Mouse (Mus musculus) spleen, postnatal 36 days (tissue): Measurements from ENCODE around the gene Olfr288.
A peak's percentile ranks its signal among the peaks of the same experiment; 100 is the strongest.

Experiments used
- DNase-seq, 2 experiments: peaks; one replicate each; pipeline ENCODE4 v3.0.0; 2022; ENCODE audit warnings: low spot score in 2 of 2, mixed read lengths in 1 of 2

The Olfr288 gene

DNA sequence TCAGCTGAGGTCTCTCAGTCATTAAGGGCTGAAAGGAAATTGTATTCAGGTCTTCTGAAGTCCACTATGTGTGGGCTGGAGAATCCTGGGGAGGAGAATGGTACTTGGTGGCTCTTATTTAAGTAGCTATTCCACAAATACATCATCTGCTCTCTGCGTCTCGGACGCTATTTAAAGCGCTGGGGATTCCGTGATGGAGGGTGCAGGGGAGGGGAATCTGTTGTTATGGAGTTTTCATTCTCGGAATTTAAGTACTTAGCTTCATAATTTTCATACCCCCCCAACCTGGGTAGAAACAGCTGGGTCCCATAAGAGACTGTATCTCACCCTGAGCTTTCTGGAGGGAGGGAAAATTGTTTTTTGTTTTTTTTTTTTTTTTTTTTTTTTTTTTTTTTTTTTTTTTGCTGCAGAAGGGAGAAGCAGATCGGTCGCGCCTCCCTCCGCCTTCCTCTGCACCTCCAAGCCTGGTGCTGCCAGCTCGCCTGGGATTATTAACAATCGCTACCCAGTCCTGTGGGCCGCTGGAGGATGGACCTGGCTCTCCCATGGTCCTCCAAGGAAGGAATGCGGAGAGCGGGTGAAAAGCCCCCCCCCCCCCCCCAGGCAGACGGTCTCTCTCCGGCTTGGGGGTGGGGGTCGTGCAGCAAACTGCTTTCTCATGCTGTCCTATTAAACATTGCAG, 28.2 kb downstream of the Olfr288 start, which contains the start of gene Ccdc184:
TSS of gene Ccdc184 (plus strand) at position 196 of the 682 bp plus-strand sequence.
- no peak for DNase-seq

DNA sequence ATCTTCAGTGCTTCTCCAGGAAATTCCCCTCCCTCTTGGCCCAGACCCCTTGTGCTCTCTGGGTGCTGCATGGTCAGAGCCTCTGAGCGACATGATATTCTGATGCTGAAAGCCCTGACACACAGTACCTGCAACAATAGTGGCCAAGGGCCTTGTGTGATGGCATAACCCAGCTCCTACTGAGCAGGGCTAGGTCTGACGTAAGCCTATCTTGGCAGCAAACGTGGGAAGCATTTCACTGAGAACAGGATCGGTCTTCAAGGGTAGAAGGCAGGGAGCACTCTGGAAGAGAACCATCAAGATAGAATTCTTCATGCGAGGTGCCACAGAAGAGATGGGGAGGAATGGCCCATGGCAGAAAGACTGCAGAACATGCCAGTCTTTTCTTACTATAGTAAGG, 29.8 kb downstream of the Olfr288 start, which contains the start of gene Asb8:
TSS of gene Asb8 (minus strand) at position 101 of the 400 bp plus-strand sequence.
- DNase-seq, result no peak

DNA sequence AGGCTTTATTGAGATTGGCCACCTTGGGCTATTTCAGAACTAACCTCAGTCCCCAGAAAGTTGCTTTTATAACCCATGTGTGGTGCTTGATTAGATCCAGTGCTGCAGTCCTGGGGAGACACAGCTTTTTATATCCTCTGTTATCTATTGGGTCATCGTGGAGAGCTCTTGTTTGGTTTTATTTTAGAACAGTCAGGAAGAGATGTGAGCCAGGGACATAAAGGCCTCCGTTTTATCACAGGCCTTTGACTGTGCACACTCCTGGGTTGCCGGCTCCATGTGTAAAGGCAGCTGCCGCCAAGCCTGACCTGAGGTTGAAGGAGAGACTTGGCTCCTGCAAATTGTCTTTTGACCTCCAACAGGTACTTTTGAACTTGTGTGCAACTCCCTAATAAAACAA, 32.8 kb downstream of the Olfr288 start:
- DNase-seq, result no peak

DNA sequence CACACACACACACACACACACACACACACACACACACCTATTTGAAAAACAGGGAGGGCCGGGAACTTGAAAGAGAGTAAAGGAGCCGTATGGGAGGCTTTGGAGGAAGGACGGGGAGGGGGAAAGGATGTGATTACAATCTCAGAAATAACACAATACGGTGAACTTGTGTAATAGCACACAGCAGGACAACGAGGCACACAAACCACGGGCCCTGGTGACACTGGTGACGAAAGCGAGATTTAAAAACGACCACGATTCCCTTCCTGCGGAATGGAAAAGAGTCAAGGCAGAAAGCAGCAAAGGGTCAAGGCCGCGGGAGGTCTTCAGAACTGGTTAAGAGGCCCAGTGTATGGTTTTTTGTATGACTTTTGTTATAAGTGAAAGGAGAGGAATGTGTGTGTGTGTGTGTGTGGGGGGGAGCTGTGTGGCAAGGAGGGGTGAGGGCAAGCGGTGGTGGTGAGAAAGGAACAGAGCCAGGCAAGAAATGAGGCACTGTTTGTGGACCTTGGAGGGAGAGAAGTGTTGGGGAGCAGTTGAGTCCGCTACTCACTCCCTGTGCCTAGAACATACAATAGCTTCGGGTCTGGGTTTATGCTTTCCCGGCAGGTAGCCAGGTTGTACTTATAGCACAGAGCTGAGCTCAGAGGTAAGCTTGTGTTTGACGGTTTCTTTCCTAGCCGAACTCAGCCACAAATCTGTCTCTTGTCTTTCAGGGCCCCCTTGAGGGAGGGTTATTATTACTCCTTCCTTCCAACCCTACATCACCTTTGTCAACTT, 34.1 kb downstream of the Olfr288 start:
- DNase-seq, result no peak

DNA sequence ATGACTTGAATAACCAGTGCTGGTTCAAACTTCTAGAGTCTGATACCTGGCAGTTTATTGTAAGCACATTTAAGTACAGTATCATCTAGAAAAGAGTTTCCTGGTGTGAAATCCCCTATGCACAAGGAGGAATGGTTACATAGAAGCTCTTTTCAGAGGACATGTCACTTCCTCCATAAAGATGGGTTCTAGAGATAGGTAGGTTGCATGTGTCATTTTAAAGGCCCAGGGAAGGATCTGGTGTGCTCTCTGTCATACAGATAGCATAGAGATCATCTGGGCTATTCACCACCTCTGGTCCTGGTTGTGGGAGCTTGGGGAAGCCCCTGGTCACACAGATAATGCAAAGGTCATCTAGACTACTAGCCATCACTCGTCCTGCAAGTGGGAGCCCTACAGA, 38.1 kb downstream of the Olfr288 start:
- DNase-seq, result no peak

DNA sequence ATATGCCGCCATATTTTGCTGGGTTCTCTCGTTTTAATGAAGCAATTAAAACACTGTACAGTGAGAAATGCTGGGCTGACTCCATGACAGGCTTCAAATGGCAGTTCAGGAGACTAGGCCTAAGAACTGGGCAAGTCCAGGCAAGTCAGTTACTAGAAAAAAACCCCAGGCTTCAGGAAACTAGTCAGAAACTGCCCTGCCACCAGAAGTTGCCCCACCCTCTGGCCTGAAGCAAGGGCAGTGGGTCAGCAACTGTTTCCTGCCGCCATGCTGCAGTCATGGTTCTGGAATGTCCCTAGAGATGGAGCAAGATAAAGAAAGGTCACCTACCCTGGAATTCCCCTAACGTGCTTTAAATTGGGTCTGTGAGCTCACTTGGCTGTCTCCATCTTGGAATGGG, 39.4 kb downstream of the Olfr288 start:
- DNase-seq, result no peak

DNA sequence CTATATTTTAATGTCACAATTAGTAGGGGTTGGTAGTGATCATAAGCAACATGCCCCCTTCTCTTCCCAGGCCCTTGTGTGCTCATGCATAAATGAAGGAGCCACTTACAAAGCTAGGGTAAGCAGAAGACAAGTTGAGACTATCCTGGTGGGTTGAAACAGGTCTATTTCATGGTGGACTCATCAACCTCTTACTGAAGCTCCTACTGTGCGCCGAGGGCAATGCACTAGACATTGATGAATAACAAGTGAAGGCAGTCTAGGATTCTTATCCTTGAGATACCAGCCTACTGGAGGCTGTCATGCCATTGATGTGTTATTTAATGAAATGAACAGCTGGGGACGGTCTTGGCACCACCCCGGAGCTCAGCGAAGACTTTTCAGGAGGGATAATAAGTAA, 40.1 kb downstream of the Olfr288 start:
- no peak for DNase-seq

DNA sequence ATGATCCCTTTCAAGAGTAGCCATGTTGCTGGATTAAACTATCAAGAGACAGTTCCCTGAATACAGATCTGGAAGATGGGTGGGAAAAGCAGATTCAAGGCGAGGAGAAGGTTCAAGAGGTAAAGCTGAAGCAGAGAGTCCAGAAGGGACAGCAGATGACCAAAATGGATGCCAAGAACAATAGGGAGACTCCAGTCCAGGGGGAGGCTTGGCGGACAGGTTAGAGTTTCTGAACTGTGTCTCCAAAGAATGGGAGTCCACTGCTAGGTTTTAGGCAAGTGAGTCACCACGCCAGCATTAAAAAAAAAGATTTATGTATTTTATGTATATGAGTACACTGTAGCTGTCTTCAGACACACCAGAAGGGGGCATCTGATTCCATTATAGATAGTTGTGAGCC, 40.7 kb downstream of the Olfr288 start:
- no peak for DNase-seq

DNA sequence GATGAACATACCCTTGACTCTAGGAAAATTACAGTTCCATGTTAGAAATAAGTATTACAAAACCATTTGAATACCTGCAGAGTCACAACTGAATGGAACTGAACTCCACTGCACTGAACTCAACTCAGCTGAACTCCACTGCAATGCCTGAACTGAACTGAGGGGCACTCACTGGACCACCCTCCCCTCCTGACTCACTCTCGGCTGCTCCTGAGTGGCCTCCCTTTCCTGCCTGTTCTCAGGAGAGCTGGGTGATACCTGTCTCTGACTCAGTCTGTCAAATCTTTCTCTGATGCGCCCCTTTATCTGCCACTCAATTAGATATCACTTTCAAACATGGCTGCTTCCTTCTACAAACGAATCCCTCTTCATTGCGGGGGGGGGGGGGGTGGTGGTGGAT, 41.2 kb downstream of the Olfr288 start:
- no peak for DNase-seq

DNA sequence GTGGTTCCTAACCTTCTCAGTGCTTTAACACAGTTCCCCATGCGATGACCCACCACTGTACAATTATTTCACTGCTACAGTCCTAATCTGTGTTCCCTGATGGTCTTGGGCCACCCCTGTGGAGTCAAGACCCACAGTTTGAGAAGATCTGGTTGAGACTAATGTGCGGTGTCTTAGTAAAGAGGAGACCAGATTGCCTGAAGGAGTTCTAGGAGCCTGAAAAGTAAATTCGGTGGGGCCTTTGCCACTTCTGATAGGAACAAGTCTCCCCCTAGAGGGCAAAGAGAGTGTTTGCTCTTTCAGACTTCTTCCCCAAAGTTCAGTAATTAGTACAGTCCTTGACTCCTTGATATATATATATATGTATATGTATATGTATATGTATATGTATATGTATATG, 41.7 kb downstream of the Olfr288 start:
- peak; percentile 29 to 42 for DNase-seq

DNA sequence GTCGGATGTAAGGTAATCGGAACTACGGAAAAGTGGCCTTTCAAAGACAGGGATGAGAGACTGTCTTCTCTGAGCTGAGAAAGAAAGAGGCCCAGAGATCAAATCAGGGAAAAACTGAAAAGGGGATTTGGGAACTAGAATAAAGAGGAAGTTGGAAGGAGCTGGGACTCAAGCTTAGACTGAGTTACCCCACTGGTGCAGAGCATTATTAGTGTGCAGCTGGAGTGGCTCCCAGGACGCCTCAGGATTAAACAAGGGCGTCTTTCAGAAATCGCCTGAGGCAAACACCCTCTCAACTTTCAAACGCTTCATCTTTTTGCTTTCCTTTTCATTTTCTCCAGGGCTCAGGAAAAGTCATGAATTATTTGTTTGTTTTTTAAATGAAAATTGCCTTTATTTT, 42.4 kb downstream of the Olfr288 start:
- DNase-seq, result no peak

DNA sequence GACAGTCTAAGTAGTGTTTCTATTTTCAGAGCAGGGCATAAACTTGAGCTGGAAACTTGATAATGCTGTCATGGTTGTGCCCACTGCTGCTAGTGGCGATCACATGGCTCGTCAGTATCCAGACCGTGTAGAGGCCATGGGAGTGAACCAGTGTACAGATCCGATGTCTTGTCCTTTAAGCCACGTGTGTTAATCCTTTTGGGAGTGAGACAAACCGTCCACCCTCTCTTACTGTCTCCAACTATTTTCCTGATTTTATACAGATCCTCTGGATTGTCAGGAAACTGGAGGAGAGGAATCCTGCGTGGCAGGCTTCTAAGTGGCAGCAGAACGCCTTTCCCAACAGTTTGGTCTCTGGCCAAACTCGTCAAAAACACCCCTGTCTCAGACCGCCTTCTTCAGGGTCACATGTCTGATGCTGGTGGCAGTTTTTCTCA, 46.2 kb downstream of the Olfr288 start:
- no peak for DNase-seq

DNA sequence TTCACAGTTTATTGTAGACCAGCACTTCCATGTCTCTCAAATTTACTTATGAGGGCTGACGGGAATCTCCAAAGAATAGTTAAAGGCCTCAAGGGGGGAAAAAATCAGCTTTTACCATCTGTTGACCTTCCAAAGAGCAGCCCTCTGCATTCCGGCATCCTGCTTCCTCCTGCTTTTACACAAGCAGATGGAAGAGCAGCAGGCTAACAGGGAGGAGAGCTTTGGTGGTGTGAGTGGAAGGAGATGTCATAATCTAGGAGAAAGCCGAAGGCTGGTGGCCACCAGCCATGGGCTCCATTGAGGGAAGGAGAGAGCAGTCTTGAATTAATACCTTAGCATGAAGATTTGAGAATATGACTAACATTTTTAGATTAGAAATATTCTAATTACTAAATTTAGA, 47.0 kb downstream of the Olfr288 start:
- no peak for DNase-seq

DNA sequence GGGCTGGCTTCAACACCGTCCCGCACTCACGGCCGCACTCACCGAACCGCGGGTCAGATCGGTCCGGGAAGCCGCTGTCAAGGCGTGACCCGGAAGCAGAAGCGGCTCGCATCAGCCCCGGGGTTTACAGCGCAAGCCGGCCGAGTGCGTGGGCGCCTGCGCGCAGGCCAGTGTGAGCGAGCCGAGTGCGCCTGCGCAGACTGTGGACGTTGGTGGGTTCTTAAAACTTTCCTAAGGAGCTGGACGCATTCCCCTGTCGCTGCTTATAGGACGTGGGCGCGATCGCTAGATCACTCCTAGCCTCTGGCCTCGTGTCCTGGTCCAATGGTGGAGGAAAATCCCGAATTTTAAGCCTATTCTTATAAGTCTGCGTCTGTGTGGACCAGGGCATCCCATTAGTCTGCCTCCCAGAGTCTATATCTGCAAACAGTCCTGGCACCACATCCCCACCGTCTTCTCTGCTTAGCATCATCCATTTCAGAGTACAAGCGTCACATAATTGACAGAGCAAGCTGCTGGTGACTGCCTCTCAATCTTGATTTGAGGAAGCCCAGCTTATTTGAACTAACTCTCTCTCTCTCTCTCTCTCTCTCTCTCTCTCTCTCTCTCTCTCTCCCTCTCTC, 49.7 kb downstream of the Olfr288 start:
- peak; percentile 90 to 91 for DNase-seq

DNA sequence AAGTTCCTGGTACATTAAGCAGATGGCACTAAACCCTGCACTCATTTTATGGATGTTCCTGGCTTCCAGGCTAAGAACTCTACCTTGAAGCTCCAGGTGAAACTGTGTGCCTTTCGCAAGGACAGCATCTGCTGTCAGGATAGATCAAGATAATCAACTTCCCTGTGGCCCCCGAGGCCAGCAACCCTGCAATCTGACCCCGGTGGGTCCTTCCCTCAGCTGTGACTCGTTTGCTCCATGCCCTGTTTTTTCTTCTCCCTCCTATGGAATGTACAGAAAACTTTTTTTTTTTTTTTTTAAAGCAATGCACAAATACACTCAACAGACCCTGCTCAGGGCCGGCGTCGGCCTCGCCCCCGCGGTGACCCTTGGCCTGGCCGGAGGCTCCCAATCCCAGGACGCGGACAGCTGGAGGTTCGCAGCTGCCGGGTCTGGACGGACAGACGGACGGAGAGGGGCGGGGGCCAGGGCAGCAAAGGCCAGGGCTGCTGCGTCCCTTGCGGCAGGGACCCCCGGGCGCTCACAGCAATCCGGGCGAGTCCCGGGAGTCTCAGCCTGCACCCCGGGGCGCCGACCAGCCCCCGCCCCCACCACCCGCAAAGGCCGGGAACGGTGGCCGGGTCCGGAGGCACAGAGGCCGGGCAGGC, 50.4 kb downstream of the Olfr288 start:
- peak in 1 of 2 experiments; percentile 4 for DNase-seq

DNA sequence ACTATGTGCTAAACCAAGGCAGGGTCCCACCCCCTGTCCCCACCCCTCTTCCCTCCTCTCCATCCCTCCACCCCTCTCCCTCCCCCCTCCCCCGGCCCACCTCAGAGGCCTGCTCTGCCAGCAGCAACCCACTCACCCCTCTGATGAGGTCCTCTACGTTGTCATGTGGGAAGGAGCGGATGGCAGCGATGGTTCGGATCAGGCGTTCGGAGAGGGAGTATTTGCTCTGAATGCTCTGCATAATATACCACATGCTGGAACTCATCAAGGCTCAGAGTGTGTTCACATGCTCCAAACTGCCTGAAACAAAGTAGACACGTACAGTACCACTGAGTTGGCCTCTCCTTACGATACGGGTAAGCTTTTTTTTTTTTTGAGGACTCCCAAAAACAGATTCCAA, 52.8 kb downstream of the Olfr288 start:
- DNase-seq, result no peak

DNA sequence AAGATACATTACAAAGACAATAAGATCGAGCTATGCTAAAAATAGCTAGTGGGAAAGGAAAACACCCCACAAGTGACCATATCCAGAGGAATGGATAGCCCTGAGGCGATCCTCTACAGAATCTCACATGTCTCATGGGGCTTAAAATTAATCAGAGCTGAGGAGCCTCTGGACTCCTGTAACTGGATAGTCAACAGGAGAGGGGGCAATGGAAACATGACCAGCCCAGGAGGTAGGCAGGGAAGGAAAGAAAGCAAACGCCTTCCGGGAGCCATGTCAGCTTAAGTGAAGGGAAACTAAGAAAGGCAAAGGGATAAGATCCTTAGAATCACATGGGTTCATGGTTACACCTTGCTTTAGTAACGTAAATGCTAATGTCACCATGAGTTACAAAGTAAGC, 54.5 kb downstream of the Olfr288 start:
- no peak for DNase-seq

DNA sequence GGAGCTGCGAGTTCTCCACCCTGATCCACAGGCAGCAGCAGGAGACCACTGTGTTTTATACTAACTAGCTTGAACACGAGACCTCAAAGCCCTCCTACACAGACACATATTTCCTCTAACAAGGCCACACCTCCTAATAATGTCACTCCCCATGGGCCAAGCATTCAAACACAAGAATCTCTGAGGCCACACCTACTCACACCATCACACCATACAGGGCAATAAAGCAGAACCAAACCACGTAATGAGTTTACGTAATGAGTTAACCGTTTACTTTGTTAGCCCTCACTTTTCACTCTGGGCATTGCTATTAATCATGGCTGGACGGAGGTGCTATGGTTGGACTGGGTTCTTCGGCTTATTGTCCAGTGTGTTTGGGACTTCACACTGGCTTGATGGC, 55.6 kb downstream of the Olfr288 start:
- no peak for DNase-seq

DNA sequence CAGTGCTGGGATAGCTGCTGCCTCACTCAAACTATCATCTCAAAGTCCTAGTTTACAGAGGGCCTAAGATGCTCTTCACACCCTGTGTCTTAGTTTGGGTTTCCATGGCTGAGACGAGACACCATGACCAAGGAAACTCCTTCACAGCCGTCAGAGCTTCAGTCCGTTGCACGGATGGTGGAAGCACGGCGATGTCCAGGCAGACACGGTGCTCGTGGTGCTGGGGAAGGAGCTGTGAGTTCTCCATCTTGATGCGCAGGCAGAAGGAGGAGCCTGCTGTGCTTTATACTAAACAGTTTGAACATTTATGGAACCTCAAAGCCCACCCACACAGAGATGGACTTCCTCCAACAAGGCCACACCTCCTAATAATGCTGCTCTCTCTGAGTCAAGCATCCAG, 58.5 kb downstream of the Olfr288 start:
- DNase-seq, result no peak
